In the genomic region with DNA sequence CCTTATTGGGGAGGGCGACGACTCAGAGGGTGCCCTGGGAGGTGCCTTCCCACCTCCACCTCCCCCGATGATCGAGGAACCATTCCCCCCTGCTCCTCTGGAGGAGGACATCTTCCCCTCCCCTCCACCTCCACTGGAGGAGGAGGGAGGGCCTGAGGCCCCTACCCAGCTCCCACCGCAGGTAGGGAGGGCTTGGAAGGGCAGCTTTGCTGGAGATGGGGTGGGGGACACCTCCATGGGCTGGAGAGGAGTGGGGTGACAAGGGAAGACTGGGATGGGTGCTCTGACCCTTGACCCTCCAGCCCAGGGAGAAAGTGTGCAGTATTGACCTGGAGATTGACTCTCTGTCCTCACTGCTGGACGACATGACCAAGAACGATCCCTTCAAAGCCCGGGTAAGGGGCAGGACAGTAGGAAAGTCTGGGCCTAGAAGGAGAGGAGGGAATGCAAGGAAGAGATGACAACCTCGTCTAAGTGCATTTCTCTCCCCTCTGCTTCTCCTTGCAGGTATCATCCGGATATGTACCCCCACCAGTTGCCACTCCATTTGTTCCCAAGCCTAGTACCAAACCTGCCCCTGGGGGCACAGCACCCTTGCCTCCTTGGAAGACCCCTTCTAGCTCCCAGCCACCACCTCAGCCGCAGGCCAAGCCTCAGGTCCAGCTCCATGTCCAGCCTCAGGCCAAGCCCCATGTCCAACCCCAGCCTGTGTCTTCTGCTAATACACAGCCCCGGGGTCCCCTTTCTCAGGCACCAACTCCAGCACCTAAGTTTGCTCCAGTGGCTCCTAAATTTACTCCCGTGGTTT, we compare ENCODE assay signal across 9 mouse cellular contexts. TPM values are rescaled to one million over a fixed set of nuclear protein-coding genes. Genes with fewer than 3 reads are reported as not detected.
DNase-seq lines count a peak whose midpoint lies in the region; ATAC-seq and TF ChIP-seq lines count a peak whose summit lies in the region.
"Had no signal": no experiment of that assay in that cellular context is flagged by ENCODE, and none has a peak within 500 bp of the region (broad histone marks: within the 10 kb centered on the region; RNA-seq: fewer than 3 reads in every experiment).

No protein-coding gene starts in this region.

- ATAC-seq in hindbrain, embryonic 11.5 days (ENCODE audit: low FRiP score), result no peak
- ATAC-seq in midbrain, embryonic 13.5 days, result no peak

- H3K36me3 ChIP-seq in kidney, adult 2 months (ENCODE audit: control insufficient read depth, insufficient read depth, low read length), result no peaks in the 10 kb centered on the region; the same call in 1 of the 2 replicates
- H3K36me3 ChIP-seq in hindbrain, embryonic 11.5 days (ENCODE audit: control insufficient read depth, insufficient read depth, low read length), result 0 out of 2 replicates have a peak, but pooled peaks cover 2% of the 10 kb centered on the region
- H3K36me3 ChIP-seq in midbrain, embryonic 13.5 days, result peaks cover 32% of the 10 kb centered on the region

- no peak for DNase-seq in kidney, adult 2 months
- DNase-seq in kidney, postnatal 14 days, result no peak
- no peak for DNase-seq in hindbrain, embryonic 11.5 days (ENCODE audit: low spot score)
- no peak for DNase-seq in ovary, postnatal 36 days (ENCODE audit: low spot score)
- no peak for DNase-seq in retina, embryonic 14.5 days (ENCODE audit: low spot score)
- no peak for DNase-seq in spleen, postnatal 36 days (ENCODE audit: low spot score in 2 of 2)

- 43% methylated on average over 13 of the region's 13 CpGs for WGBS in kidney, adult 2 months
- 45% methylated on average over 13 of the region's 13 CpGs for WGBS in hindbrain, embryonic 11.5 days
- 43% methylated on average over 13 of the region's 13 CpGs for WGBS in midbrain, embryonic 13.5 days

- H3K27me3 ChIP-seq in kidney, adult 2 months (replicated peaks; ENCODE audit: control insufficient read depth, insufficient read depth, low read length), result no peaks in the 10 kb centered on the region
- no peaks in the 10 kb centered on the region for H3K27me3 ChIP-seq in hindbrain, embryonic 11.5 days (ENCODE audit: control insufficient read depth, insufficient read depth, low read length)
- no peaks in the 10 kb centered on the region for H3K27me3 ChIP-seq in midbrain, embryonic 13.5 days
- H3K27me3 ChIP-seq: Patski had no signal

- peaks cover 21% of the 10 kb centered on the region for H3K4me1 ChIP-seq in kidney, adult 2 months (ENCODE audit: control insufficient read depth, insufficient read depth, low read length)
- peaks cover 18% of the 10 kb centered on the region for H3K4me1 ChIP-seq in brown adipose tissue, adult 24 weeks (ENCODE audit: control insufficient read depth, insufficient read depth, insufficient read length, low read length)
- peaks cover 2% of the 10 kb centered on the region for H3K4me1 ChIP-seq in hindbrain, embryonic 11.5 days (replicated peaks; ENCODE audit: control insufficient read depth, insufficient read depth, low read length)
- peaks cover 50% of the 10 kb centered on the region for H3K4me1 ChIP-seq in midbrain, embryonic 13.5 days (replicated peaks)

- TF ChIP-seq CTCF in kidney, adult 2 months (conservative IDR thresholded peaks at IDR 0.05; ENCODE audit: insufficient read depth, insufficient read length, low read depth, low read length), result no peak

- H3K4me2 ChIP-seq in hindbrain, embryonic 11.5 days (replicated peaks; ENCODE audit: low read depth, low read length), result peak overlapping the region; percentile 86
- peak overlapping the region; percentile 90 for H3K4me2 ChIP-seq in midbrain, embryonic 13.5 days (replicated peaks)

- H3K27ac ChIP-seq in kidney, adult 2 months (ENCODE audit: insufficient read depth, low read depth, low read length), result no peak overlapping the region
- H3K27ac ChIP-seq in brown adipose tissue, adult 24 weeks (replicated peaks; ENCODE audit: low read depth, low read length), result peak overlapping the region; percentile 92
- H3K27ac ChIP-seq in hindbrain, embryonic 11.5 days (ENCODE audit: low read depth, low read length), result no peak overlapping the region
- no peak overlapping the region for H3K27ac ChIP-seq in midbrain, embryonic 13.5 days

- peak overlapping the region; percentile 71 for H3K4me3 ChIP-seq in kidney, adult 2 months (ENCODE audit: insufficient read depth, low read depth, low read length)
- H3K4me3 ChIP-seq in brown adipose tissue, adult 24 weeks (ENCODE audit: insufficient read depth, low read depth, low read length), result peak overlapping the region; percentile 84
- H3K4me3 ChIP-seq in hindbrain, embryonic 11.5 days (ENCODE audit: low read depth, low read length), result peak overlapping the region; percentile 86
- H3K4me3 ChIP-seq in midbrain, embryonic 13.5 days (replicated peaks), result peak overlapping the region; percentile 78

- H3K9ac ChIP-seq in hindbrain, embryonic 11.5 days (ENCODE audit: low read depth, low read length), result peak overlapping the region; percentile 88
- H3K9ac ChIP-seq in midbrain, embryonic 13.5 days (replicated peaks), result peak overlapping the region; percentile 86

- TF ChIP-seq POLR2A in kidney, adult 2 months (IDR thresholded peaks at IDR 0.05; ENCODE audit: low read depth, low read length), result no peak

- no peaks in the 10 kb centered on the region for H3K9me3 ChIP-seq in hindbrain, embryonic 11.5 days (ENCODE audit: control insufficient read depth, low read length)
- H3K9me3 ChIP-seq in midbrain, embryonic 13.5 days, result no peaks in the 10 kb centered on the region

RNA-seq across cellular contexts. Expression of gene Zyx, which starts 1.7 kb away (rescaled TPM):
- polyA plus RNA-seq in kidney, adult 2 months (2012; rRNA removed), result 90.0 and 94.2 TPM in 2 replicates
- 16.2 and 22.0 TPM in 2 replicates for polyA plus RNA-seq in brown adipose tissue, adult 24 weeks (2012; ENCODE audit: insufficient read depth, insufficient read length, missing spikeins)
- polyA plus RNA-seq in hindbrain, embryonic 11.5 days (2014; fragmentation: Nextera tagmentation; extraction: Ambion mirVana), result 57.5 and 60.1 TPM in 2 replicates
- 43.2 and 46.2 TPM in 2 replicates for polyA plus RNA-seq in midbrain, embryonic 13.5 days (2015; fragmentation: Nextera tagmentation; extraction: Ambion mirVana)

RNA-seq across cellular contexts. Expression of gene Epha1, which starts 21.9 kb away (rescaled TPM):
- polyA plus RNA-seq in kidney, adult 2 months (2012; rRNA removed), result 17.0 and 20.0 TPM in 2 replicates
- not detected in 2 replicates for polyA plus RNA-seq in brown adipose tissue, adult 24 weeks (2012; ENCODE audit: insufficient read depth, insufficient read length, missing spikeins)
- 0.43 and 1.3 TPM in 2 replicates for polyA plus RNA-seq in hindbrain, embryonic 11.5 days (2014; fragmentation: Nextera tagmentation; extraction: Ambion mirVana)
- 0.24 TPM in 2 replicates for polyA plus RNA-seq in midbrain, embryonic 13.5 days (2015; fragmentation: Nextera tagmentation; extraction: Ambion mirVana)

RNA-seq across cellular contexts. Expression of gene Fam131b, which starts 26.7 kb away (rescaled TPM):
- polyA plus RNA-seq in kidney, adult 2 months (2012; rRNA removed), result 0.05 TPM in 2 replicates
- polyA plus RNA-seq in brown adipose tissue, adult 24 weeks (2012; ENCODE audit: insufficient read depth, insufficient read length, missing spikeins), result not detected in 2 replicates
- polyA plus RNA-seq in hindbrain, embryonic 11.5 days (2014; fragmentation: Nextera tagmentation; extraction: Ambion mirVana), result 2.6 and 3.1 TPM in 2 replicates
- 5.4 and 5.7 TPM in 2 replicates for polyA plus RNA-seq in midbrain, embryonic 13.5 days (2015; fragmentation: Nextera tagmentation; extraction: Ambion mirVana)

RNA-seq across cellular contexts. Expression of gene Tas2r143, which starts 48.9 kb away (rescaled TPM):
- not detected in 2 replicates for polyA plus RNA-seq in kidney, adult 2 months (2012; rRNA removed)
- not detected in 2 replicates for polyA plus RNA-seq in brown adipose tissue, adult 24 weeks (2012; ENCODE audit: insufficient read depth, insufficient read length, missing spikeins)
- not detected in 2 replicates for polyA plus RNA-seq in hindbrain, embryonic 11.5 days (2014; fragmentation: Nextera tagmentation; extraction: Ambion mirVana)
- not detected in 2 replicates for polyA plus RNA-seq in midbrain, embryonic 13.5 days (2015; fragmentation: Nextera tagmentation; extraction: Ambion mirVana)
- polyA plus RNA-seq: Patski had no signal

RNA-seq across cellular contexts. Expression of gene Tas2r135, which starts 54.1 kb away (rescaled TPM):
- not detected in 2 replicates for polyA plus RNA-seq in kidney, adult 2 months (2012; rRNA removed)
- polyA plus RNA-seq in brown adipose tissue, adult 24 weeks (2012; ENCODE audit: insufficient read depth, insufficient read length, missing spikeins), result not detected in 2 replicates
- 0.15 TPM in 1 of 2 replicates, not detected in the other for polyA plus RNA-seq in hindbrain, embryonic 11.5 days (2014; fragmentation: Nextera tagmentation; extraction: Ambion mirVana)
- polyA plus RNA-seq in midbrain, embryonic 13.5 days (2015; fragmentation: Nextera tagmentation; extraction: Ambion mirVana), result not detected in 2 replicates
- polyA plus RNA-seq: Patski had no signal
